Mouse (Mus musculus) hindlimb bud, embryonic 11.5 days (tissue): ENCODE measurements around the gene Tef.

Source experiments
- DNase-seq: peaks from one replicate; pipeline ENCODE4 v3.0.0-alpha.2; 2012; ENCODE audit warnings: low read depth, low spot score; ENCODE audit errors: extremely low spot score

Gene Tef

DNA sequence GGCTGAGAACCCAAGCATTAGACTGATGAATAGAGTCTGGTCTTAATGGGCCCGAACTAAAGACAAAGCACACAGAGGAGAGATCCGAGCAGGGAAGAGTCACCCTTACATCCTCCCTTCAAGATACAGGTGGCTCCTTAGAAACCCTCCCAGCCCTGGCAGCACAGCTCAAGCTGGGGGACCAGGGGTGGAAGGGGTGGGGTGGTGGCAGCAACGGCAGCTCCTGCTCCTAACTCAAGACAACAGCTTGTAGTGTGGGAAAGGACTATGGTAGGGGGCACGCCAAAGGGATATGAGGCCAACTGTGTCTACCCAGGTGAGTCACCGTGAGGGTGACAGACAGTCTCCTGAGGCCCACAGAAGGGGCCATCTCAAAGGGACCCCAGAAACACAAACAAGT is 45.6 kb downstream of the Tef start:
- DNase-seq: no peak

DNA sequence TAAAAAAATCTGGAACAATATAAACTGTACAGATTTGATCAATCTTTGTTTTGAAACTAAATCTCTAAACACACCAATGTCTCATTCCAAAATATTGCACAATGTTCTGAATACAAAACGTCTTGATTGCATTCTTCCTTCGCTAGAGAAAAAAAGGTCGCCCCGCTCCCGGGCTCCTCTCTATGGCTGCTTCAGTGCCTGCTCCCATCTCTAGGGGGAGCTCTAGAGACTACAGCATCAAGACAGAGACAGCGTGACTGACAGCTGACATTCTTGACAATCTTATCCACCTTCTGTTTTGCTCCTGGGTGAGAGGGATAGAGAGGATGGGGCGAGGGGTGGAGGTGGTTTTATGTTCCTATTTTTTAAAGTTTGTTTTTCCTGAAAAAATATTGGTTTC is 46.1 kb downstream of the Tef start:
- no peak for DNase-seq

DNA sequence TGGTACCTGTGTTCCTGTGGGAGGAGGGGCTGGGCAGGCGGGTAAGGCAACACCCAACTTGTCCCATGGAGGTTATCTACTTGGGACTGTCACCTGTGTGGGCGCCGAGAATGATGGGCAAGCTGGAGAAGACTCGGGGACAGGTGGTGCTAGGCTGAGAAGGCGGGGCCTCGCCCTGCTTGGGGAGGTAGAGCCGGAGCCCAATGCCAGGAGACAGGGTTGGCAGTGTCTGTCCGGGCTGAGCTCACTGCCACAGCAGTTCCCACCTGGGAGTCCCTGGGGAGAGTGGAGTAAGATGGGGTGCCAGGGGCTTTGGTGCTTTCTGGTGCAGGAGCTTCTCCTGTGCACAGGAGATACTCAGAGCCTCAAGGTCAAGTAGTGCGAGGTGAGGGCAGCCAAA is 46.9 kb downstream of the Tef start:
- no peak for DNase-seq

DNA sequence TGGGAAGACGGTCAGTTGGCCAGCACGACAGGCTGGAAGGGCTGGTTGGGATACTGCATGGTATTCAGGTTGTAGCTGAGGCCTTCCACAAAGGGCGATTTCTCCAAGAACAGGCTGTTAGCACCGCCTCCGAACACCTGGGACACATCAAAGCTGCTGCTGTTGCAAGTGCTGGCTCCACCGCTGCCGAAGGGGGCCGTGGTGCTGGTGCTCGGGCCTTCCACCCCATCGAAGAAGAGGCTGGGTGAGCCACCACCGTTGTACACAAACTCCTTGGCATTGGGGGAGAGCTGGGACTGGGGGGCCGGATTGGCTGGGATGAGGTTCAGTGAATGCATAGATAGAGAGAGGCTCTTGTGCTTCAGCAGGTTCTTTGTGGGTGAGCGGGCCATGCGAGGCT is 48.5 kb downstream of the Tef start:
- no peak for DNase-seq

DNA sequence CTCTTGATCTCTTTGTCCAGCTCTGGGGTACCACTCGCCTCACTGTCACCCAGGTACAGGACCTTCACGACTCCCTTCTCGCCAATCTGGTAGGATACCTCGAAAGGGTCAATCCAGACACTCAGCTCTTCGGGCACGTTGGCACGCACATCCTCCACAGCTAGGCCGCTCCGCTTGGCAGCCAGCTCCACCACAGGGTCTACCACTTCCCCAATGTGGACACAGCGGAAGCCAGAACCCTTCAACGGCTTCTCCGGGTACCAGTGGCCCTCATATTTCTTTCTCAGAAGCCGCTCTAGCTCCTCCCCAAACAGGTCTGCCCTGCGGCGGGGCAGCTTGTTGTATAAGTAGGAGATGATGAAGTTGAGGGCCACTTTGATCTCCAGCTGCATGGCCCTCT is 49.2 kb downstream of the Tef start:
- DNase-seq: no peak

DNA sequence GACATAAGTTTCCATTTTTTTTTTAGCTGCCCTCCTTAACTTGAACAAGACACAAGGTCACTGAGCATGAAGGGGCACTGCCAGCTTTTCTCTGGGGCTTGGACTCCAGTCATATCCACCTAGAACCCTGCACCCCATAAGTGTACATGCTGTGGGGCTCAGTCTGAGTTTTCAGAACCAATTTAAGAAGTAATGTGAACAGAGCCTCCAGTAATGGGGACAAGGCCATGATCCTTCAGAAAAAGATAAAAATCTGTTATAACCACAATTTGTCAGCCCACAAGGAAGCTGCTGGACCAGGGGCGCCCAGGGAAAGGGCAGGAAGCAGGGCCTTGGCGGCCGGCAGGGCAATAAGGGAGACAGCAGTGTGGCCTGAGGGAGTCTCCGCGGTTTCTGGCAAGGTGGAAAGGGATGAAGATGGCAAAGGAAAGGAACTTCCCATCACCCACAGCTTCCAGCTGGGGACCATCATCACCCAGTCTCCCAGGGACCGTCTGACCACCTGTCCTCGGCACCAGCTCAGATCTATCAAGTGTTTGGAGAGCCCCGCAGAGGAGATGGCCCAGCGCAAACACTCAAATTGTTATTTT is 50.3 kb downstream of the Tef start:
- DNase-seq: no peak

DNA sequence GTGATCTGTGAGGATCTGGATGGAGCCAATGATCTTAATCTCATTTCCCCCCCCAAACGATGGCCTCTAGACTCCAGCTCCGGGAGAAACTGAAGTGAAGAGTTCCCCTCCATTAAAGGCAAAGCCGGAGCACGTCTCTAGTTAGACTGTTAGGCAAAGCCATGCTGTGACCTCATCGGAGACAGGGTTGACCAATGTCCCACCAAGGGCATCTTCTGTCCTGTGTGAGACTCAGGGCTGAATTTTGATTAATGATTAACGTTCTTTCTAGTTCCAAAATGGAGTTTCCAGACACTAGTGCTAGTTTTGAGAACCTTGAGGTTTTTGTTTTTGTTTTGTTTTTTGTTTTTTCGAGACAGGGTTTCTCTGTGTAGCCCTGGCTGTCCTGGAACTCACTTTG is 50.9 kb downstream of the Tef start:
- no peak for DNase-seq

DNA sequence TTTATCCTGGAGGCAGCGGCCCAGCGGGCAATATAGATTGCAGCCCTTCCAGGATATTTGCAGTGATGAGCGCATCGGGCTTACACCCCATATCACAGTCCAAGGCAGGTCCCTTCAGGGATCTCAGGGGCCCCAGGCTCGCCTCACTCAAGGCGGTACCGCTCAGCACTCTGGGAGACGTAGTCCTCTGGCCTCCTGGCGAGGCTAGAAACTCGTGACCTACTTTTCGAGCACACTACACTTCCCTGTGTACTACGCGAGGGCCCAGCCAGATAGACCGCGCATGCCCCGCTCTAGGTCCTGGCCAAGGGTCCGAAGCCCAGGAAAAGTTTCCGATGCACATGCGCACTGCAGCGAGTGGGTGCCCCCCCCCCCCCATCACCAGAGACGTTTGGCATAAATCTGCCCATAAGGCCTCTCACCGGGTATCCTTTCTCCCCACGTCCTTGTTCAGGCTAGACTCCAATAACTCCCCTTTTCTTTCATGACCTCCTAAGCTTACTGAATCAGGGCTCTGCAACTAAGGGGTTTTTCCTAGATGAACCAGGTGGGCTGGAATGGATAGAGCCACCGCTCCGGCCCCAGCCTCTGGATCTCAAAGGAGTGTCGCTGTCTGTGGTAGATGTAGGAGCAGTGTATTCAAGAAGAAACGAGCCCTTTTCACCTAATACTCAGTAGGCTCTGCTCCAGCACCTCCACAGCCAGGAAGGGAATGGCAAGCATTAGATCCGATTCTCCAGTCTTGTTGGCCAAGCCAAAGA is 54.0 kb downstream of the Tef start:
- DNase-seq: peak; percentile 76

DNA sequence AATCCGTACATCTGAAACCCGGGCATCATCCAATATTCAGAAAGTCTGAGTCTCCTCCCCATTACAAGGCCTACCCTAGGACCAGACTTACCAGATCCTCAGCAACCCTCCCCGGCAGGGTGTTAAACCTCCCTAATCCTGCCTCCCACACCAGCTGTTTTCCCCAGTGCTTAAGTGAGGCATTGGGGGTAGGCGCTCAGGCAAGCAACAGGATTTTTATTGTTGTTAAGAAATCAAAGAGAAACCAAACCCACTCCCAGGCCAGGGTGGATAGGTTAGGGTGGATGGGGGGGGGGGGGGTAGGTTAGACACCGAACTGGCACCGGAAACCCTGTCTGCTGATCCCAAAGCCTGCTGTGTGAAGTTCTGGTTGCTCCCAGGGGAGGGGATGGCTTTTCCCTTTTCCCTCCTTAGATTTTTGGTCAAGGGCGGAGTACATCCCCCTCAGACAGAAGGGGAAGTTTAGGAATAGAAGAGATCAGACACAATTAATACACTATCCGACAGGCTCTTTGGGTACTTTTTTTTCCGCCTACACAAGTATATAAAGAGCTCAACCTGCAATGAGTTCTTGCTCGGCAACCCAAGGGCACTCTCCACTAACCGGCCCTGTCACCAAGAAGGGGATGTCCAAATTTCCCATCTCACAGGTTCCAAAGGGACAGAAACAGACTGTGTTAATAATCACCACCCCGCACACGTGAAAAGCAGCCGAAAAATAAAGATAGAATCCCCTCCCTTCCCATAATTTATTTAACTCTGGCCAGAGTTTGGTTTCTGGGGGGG is 54.9 kb downstream of the Tef start:
- DNase-seq: no peak

DNA sequence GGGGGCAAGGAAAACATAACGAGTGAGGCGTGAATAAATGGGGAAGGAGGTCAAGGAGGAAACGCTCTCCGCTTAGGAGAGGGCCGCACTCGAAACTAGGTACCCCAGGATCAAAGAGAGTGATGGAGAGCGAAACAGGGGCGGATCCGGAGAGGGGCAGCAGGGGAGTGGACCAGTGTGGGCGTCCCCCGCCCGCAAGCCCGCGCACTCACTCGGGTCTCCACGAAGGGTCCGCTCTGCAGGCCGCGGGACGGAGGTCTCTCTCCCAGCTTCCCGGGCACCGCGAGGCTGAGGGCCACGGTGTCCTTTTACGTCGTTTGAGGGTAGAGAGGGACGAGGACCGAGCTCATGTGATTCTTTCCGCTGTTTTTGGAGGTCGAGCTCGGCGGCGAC is 55.5 kb downstream of the Tef start:
- DNase-seq: no peak

DNA sequence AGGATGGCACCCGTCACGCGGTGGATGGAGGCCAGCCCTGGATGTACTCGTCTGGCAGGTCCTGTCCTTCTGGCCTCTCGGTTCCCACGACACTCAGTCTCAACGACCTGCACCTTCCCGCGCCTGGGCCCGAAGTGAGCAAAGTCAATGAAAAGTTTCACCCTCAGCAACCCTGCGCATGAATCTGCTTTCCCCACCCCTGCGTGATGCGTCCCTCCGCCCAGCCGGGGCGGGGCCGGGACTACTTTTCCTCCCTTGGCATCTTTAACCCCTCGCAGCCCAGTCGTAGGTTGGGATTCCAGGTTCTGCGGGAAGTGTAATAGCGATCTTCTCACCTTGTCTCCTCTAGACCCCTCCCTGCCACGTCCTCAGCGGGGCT is 55.9 kb downstream of the Tef start:
- DNase-seq: peak; percentile 84

DNA sequence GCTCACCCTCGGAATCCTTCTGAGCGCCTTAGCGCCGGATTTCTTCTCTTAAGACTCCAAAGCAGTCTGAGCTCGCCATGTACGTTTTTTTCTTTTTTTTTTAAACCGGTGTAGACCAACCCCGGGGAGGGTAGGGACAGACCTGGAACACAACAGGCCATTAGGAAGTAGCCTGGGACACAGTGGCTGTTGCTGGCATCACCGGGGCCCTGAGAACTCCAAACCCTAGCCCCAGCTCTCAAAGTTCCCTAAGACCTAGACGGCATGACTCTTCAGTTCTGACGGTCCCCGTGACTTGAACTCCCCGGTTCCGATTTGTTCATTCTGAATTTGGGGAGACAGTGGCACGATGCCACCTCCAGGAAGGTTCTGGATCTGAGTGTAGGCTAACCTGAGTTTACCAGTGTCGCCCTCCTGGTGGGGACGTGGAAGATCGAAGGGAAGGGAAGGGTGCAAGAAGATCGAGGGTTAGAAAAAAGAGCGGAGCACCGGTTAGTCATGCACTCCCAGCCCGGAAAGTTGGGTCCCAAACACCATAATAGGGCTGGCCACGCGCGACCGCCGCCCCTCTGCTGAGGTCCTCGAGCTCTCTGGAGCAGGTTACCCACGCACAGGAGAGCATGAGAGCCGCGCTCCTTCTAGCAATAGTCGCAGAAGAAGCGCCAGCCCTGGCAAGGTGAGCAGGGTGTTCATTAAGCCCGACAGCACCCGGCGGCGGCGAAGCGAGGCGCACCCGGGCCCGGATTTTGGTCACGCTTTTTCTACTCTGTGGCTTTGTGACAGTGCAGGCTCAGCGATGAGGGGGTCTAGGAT is 56.5 kb downstream of the Tef start, which contains the start of gene Tob2:
Tob2 (minus strand) TSS at position 280 of the 813 bp plus-strand sequence.
- no peak for DNase-seq

DNA sequence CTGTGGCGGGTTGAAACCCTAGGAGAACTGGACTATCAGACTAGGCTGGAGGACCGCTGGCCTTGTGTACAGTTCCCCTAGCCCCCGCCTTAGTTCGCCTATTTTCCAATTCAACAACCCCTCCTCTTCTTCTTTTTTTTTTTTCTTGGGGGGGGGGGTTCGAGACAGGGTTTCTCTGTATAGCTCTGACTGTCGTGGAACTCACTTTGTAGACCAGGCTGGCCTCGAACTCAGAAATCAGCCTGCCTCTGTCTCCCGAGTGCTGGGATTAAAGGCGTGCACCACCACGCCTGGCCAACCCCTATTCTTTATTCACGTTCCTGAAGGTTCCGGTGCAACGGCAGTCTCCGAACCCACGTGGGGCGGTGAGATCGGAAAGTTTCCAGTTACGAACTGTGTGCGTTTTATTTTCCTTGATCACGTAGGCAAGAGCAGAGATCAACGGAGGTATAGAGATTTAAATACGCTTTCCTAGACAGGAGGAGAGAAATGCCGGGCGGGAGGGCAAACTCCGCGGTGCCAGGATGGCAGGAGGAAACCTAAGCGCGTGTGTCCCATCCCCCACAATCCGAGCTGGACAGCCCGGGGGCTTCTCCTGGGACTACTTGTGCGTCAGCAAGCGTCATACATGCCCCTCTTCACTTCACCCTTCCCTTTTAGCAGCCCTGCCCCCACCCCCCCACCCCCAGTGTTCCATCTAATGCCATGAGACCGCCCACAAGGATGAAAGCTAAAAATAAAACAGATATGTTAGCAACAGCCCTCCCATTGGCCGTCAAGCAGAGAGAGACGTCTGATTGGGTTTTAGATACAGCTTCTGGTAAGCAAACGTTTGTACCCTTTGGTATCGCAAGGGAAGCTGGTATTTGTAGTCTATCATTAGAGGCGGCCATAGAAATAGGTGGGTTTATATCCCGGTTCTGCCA is 57.4 kb downstream of the Tef start:
- peak; percentile 49 for DNase-seq

DNA sequence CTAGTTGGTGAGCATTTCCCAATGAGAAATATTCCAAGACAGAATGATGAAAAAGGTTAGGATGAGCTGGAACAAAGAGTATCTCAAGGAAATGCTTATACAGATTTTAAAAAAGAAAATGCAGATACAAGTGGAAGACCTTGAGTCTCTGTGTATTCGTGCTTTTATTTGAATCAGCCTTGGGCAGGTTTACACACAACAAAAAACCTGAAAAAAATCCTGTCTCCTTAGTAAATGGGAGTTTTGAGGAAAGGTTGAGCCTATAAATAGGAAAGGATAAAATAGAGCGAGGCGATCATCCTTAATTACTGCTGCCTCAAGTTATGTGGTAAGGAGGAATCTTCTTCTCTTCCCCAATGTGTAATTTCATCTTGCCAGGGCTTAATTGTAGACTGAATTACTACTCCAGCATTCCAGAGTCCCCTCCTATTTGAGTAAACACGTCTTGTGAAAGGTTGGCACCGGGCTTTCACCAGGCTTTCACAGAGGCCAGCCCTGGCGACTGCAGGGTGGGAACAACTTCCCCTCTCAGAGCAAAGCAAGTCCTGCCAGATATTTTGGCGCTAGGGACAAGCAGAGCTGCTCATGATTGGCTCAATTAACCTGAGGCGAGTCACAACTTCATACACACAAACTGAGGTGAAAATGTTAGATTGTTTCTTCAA is 58.4 kb downstream of the Tef start:
- no peak for DNase-seq

DNA sequence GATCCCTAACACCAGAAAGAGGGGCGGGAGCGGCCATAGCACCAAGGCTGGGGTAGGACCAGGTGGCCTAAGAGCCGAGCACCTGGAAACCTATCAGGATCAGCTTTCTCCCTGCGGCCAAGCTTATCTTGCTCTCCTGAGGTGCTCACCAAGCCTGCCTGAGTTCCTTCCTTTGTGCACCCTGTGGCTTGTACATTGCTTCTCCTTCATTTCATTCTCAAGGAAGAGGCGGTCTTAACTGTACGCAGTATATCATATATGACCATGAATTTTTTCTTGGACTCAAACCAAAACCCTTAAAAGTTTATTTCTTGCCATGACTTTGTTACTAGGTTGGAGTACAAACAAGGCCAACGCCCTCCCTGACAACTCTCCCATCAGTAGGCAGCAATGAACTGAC is 62.0 kb downstream of the Tef start:
- DNase-seq: no peak

DNA sequence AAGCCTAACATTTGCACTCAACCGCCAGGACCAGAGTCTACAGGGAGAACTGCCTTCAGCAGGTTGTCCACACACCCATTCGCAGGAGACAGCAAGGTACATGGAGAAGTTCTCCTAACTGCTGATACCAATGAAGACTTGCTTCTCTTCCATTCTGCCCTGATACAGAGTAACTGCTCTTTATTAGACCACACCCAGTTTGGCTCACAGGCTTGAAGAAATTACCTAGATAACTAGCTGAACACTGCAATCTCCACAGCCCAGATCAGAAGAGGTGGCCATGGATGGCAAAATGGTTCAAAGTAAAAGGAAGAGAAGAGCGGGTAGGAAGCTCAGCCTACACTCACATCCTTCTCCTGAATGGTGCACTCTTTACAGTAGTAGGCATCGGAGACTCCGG is 67.8 kb downstream of the Tef start:
- DNase-seq: no peak

DNA sequence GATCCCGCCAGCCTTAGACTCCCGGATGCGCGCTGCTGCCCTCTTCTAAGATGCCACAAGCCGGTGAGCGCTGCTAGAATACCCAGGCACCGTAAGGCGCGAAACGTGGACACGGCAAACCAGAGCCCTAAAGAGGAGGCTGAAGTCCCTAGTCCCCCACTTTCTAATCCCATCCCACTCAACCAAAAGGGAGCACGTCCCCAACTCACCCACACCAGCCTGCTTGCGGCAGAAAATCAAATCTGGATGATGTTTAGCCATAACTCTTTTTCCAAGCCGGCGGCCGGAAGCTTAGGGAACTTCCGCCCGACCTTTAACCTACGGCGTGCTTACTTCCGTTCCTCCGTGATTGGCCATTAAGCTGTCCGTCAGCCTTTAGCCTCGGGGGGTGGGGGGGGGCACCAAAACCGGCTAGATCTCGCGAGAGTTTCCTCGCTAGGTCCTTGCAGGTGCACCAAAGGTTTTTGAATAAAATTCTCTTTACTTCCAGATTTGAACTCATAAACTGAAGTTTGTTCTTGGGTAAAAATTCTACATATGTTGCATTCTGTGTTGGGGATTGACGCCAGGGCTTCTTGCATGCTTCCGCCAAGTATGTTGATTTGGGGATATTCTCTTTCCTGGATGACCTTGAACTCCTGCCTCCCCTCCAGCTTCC is 69.5 kb downstream of the Tef start, which contains the start of gene Phf5a:
Phf5a (minus strand) TSS at position 308 of the 658 bp plus-strand sequence.
- peak; percentile 96 for DNase-seq

DNA sequence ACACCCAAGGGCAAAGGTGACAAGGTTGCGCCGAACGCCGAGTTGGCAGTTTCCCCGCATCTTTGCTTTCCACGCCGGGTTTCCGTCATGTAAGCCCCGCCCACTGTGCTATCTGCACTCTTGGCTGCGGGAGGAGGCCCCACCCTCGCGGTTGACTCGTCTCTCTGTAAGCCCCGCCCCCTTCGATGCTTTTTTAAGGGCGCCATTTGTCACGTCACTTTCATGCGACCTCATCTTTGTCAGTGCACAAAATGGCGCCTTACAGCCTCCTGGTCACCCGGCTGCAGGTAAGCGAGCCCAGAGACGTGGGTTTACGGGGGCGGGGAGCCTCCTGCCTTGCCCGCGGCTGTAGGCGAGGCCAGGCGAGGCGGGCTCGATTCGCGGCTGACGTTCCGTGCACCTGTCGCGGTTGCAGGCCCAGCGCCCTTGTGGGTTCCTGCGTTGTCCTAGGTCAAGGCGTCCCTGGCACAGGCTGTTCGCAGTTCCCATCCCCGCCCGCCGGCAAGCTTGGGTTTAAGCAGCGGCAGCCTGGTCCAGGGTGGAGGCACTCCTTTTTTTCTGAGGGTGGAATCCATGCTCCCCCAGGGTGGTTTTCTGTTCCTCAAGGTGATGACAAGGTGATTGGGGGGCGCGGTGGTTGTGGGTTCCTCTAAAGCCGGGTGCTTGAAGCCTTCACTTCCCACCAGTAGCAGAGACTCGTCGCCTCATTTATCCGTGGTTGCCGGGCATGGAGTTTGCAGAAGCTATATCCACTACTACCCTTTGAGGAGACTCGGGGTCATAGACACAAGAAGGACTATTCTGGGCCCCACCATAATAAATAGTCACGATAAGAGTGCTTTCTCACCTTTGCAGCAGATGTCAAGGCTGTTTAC is 70.3 kb downstream of the Tef start, which contains the start of gene Aco2:
Aco2 (plus strand) TSS at position 48 of the 875 bp plus-strand sequence.
- no peak for DNase-seq
